Mouse (Mus musculus): ENCODE results near the gene Cdh13. TPM values are rescaled to one million over a fixed set of nuclear protein-coding genes. Genes with fewer than 3 reads are reported as not detected.

Gene Cdh13
- polyA plus RNA-seq, 1 experiment from 2014 or later: 37.1 TPM

- Histone ChIP-seq H3K4me2 (no peak overlapping the region), H3K9me3 (replicated peaks; ENCODE audit: control insufficient read depth, low read length) (no peaks in the 10 kb centered on the region), H3K36me3 (ENCODE audit: control insufficient read depth, insufficient read depth, low read length) (no peaks in the 10 kb centered on the region), H3K27ac (ENCODE audit: low read depth, low read length) (no peak overlapping the region), H3K4me3 (ENCODE audit: low read depth, low read length) (no peak overlapping the region), H3K9ac (ENCODE audit: low read depth, low read length) (no peak overlapping the region), H3K27me3 (ENCODE audit: control insufficient read depth, insufficient read depth, low read length) (no peaks in the 10 kb centered on the region), H3K4me1 (ENCODE audit: control insufficient read depth, insufficient read depth, low read length) (no peaks in the 10 kb centered on the region; the same call in 1 of the 2 replicates)
- no peak for ATAC-seq (replicated peaks; ENCODE audit: insufficient number of reproducible peaks, low FRiP score, low TSS enrichment)
- WGBS (ENCODE audit: insufficient replicate concordance): 42% methylated on average over 7 of the region's 7 CpGs
Measured at GRCm38 (mm10) chr8:118350136-118350535, 66.6 kb downstream of the Cdh13 start.

DNA sequence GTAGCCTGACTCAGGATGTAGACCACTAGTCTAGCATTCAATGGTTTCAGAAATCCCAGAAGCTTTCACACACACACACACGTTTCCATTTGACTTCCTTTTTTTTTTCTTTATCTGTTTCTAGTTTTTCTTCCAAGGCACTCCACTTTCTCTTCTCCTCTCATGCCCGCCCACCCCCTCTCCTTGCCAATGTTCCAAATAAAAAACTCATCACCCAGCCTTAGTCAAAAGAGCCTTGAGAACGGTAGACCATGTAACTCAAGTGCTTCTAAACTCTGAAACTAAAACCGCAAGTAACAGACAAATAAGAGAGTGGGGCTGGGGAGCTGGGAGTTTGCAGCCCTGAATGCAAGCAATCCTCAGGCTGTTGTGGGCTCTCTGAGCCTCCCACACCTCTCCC is 69.5 kb downstream of the Cdh13 start:
- Histone ChIP-seq H3K4me3 (ENCODE audit: low read depth, low read length) (no peak overlapping the region), H3K27ac (ENCODE audit: low read depth, low read length) (no peak overlapping the region), H3K4me2 (no peak overlapping the region), H3K4me1 (ENCODE audit: control insufficient read depth, insufficient read depth, low read length) (no peaks in the 10 kb centered on the region), H3K9ac (ENCODE audit: low read depth, low read length) (no peak overlapping the region), H3K27me3 (ENCODE audit: control insufficient read depth, insufficient read depth, low read length) (no peaks in the 10 kb centered on the region), H3K36me3 (ENCODE audit: control insufficient read depth, insufficient read depth, low read length) (no peaks in the 10 kb centered on the region), H3K9me3 (replicated peaks; ENCODE audit: control insufficient read depth, low read length) (no peaks in the 10 kb centered on the region)
- ATAC-seq (replicated peaks; ENCODE audit: insufficient number of reproducible peaks, low FRiP score, low TSS enrichment): no peak
- 72% methylated on average over 4 of the region's 4 CpGs for WGBS (ENCODE audit: insufficient replicate concordance)

DNA sequence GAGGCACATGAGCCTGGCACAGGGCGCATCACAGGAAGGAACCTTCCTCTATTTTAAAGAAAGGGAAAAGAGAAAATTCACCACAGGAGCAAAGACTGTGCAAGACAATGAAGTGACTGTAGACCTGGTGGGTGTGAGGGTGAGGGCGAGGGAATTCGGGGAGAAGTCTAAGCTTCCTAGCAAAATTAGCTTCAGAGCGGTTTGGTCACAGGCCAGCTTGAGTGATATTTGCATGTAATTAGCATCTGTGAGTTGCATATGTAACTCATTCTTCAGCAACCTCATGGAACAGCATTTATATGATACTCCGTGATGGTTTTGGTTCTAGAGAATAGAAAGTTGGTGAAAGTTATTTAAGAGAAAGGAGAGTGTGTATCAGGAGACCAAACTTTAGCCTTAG is 73.5 kb downstream of the Cdh13 start:
- 84% methylated on average over 5 of the region's 5 CpGs for WGBS (ENCODE audit: insufficient replicate concordance)

DNA sequence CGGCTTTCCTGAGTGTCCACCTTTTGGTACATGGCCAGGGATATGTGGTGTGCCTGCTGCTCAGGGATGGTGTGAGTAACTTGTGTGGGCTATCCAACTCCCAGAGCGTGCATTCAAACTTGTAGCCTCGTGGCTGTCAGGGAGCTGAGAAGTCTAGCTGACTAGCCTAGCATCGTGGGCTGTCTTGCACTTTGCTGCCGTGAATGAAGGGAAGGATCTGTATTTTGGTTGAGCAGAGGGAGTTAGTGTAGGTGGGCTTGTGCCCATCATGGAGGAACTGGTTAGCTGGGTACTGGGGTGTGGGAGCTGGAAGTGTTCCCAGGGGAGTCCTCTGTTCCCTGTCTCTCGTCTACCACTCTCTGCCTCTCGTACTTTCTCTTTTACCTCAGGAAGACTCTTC is 74.1 kb downstream of the Cdh13 start:
- no peak overlapping the region for H3K4me2 ChIP-seq
- no peak overlapping the region for H3K4me3 ChIP-seq (ENCODE audit: low read depth, low read length)
- no peak overlapping the region for H3K27ac ChIP-seq (ENCODE audit: low read depth, low read length)
- no peaks in the 10 kb centered on the region for H3K4me1 ChIP-seq (ENCODE audit: control insufficient read depth, insufficient read depth, low read length)
- no peaks in the 10 kb centered on the region for H3K36me3 ChIP-seq (ENCODE audit: control insufficient read depth, insufficient read depth, low read length)
- WGBS (ENCODE audit: insufficient replicate concordance): 90% methylated on average over 7 of the region's 7 CpGs
- no peak overlapping the region for H3K9ac ChIP-seq (ENCODE audit: low read depth, low read length)
- H3K27me3 ChIP-seq (ENCODE audit: control insufficient read depth, insufficient read depth, low read length): no peaks in the 10 kb centered on the region
- no peak for ATAC-seq (replicated peaks; ENCODE audit: insufficient number of reproducible peaks, low FRiP score, low TSS enrichment)
- no peaks in the 10 kb centered on the region for H3K9me3 ChIP-seq (replicated peaks; ENCODE audit: control insufficient read depth, low read length)

More for the DNA sequence above, 73.5 kb downstream of the Cdh13 start:
- Histone ChIP-seq H3K27me3 (ENCODE audit: control insufficient read depth, insufficient read depth, low read length) (no peaks in the 10 kb centered on the region), H3K36me3 (ENCODE audit: control insufficient read depth, insufficient read depth, low read length) (no peaks in the 10 kb centered on the region), H3K9ac (ENCODE audit: low read depth, low read length) (no peak overlapping the region), H3K4me2 (no peak overlapping the region), H3K4me1 (ENCODE audit: control insufficient read depth, insufficient read depth, low read length) (no peaks in the 10 kb centered on the region), H3K4me3 (ENCODE audit: low read depth, low read length) (no peak overlapping the region), H3K27ac (ENCODE audit: low read depth, low read length) (no peak overlapping the region), H3K9me3 (replicated peaks; ENCODE audit: control insufficient read depth, low read length) (no peaks in the 10 kb centered on the region)
- no peak for ATAC-seq (replicated peaks; ENCODE audit: insufficient number of reproducible peaks, low FRiP score, low TSS enrichment)

DNA sequence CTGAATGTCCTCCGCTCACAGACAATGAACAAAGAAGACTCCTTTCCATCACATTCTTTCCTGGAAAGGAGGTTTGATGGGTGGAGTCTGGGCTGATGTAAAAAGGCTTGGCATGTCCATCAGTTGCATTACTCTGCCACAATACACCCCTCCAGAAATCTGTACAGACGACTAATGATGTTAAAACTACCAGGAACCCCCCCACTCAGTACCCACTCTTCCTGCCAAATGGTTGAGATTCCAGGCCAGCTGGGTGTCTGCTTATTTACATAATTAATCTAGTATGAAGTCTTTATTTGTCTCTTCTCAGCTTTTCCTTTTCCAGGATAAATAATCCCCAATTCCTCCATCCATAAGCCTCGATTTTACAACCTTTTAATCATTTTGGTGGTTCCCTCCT is 80.2 kb downstream of the Cdh13 start:
- Histone ChIP-seq H3K4me3 (ENCODE audit: low read depth, low read length) (no peak overlapping the region), H3K9me3 (replicated peaks; ENCODE audit: control insufficient read depth, low read length) (no peaks in the 10 kb centered on the region), H3K27ac (ENCODE audit: low read depth, low read length) (no peak overlapping the region), H3K4me2 (no peak overlapping the region), H3K27me3 (ENCODE audit: control insufficient read depth, insufficient read depth, low read length) (no peaks in the 10 kb centered on the region), H3K9ac (ENCODE audit: low read depth, low read length) (no peak overlapping the region), H3K4me1 (ENCODE audit: control insufficient read depth, insufficient read depth, low read length) (peaks cover 8% of the 10 kb centered on the region; the same call in 1 of the 2 replicates), H3K36me3 (ENCODE audit: control insufficient read depth, insufficient read depth, low read length) (no peaks in the 10 kb centered on the region)
- 68% methylated on average over 3 of the region's 3 CpGs for WGBS (ENCODE audit: insufficient replicate concordance)
- ATAC-seq (replicated peaks; ENCODE audit: insufficient number of reproducible peaks, low FRiP score, low TSS enrichment): no peak

- 78% methylated on average over 3 of the region's 3 CpGs for WGBS (ENCODE audit: insufficient replicate concordance)
- no peaks in the 10 kb centered on the region for H3K9me3 ChIP-seq (replicated peaks; ENCODE audit: control insufficient read depth, low read length)
- no peaks in the 10 kb centered on the region for H3K27me3 ChIP-seq (ENCODE audit: control insufficient read depth, insufficient read depth, low read length)
Measured at GRCm38 (mm10) chr8:118373092-118373491, 89.6 kb downstream of the Cdh13 start.

GRCm38 (mm10) chr8:118374738-118375137 is 91.2 kb downstream of the Cdh13 start:
- Histone ChIP-seq H3K36me3 (ENCODE audit: control insufficient read depth, insufficient read depth, low read length) (no peaks in the 10 kb centered on the region), H3K27me3 (ENCODE audit: control insufficient read depth, insufficient read depth, low read length) (no peaks in the 10 kb centered on the region), H3K4me3 (ENCODE audit: low read depth, low read length) (no peak overlapping the region), H3K9me3 (replicated peaks; ENCODE audit: control insufficient read depth, low read length) (no peaks in the 10 kb centered on the region), H3K27ac (ENCODE audit: low read depth, low read length) (no peak overlapping the region), H3K9ac (ENCODE audit: low read depth, low read length) (no peak overlapping the region), H3K4me2 (no peak overlapping the region), H3K4me1 (ENCODE audit: control insufficient read depth, insufficient read depth, low read length) (peaks cover 22% of the 10 kb centered on the region; the same call in 1 of the 2 replicates)
- no peak for ATAC-seq (replicated peaks; ENCODE audit: insufficient number of reproducible peaks, low FRiP score, low TSS enrichment)
- WGBS (ENCODE audit: insufficient replicate concordance): 71% methylated on average over 6 of the region's 6 CpGs

More at GRCm38 (mm10) chr8:118373092-118373491, 89.6 kb downstream of the Cdh13 start:
- H3K4me1 ChIP-seq (ENCODE audit: control insufficient read depth, insufficient read depth, low read length): 0 out of 2 replicates have a peak, but pooled peaks cover 7% of the 10 kb centered on the region
- H3K36me3 ChIP-seq (ENCODE audit: control insufficient read depth, insufficient read depth, low read length): no peaks in the 10 kb centered on the region
- no peak overlapping the region for H3K27ac ChIP-seq (ENCODE audit: low read depth, low read length)
- H3K4me2 ChIP-seq: no peak overlapping the region
- no peak overlapping the region for H3K9ac ChIP-seq (ENCODE audit: low read depth, low read length)
- no peak overlapping the region for H3K4me3 ChIP-seq (ENCODE audit: low read depth, low read length)
- ATAC-seq (replicated peaks; ENCODE audit: insufficient number of reproducible peaks, low FRiP score, low TSS enrichment): no peak

DNA sequence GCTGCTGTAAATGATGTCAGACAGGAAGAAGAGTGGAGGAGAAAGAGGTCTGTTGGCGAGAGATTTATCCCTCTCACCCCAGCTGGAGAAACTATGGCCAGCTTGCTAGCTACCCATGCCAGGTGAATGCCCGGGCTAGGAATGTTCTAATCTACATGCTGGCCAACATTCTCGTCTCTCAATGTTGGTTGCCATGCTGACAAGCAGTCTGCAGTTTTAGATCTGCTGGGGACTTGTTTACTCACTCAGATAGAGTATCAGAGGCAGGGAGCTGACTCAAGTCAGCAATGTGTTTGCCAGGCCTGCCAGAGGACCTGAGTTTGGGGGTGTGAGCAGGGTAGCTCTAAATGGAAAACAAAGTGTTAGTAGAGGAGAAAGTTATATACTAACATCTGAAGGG is 93.3 kb downstream of the Cdh13 start:
- H3K27ac ChIP-seq (ENCODE audit: low read depth, low read length): no peak overlapping the region

DNA sequence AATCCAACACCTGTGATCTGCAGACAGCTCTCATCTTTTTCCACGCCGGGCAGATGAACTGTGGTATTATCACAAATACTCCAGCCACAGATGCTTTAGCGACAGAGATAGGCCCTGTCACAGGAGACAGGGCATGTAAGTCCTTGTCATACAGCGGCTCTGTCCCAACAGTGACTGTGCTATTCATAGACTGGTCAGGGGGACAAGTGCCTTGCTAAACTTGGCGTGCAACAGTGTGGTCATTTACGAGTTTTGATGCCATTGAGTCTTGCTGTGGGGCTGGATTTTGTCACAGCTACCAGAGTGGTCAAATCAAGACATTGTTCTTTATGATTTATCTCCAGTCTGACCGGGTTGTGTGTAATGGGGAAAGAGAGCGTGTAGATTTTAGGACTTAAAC is 95.5 kb downstream of the Cdh13 start:
- Histone ChIP-seq H3K9ac (ENCODE audit: low read depth, low read length) (no peak overlapping the region), H3K27ac (ENCODE audit: low read depth, low read length) (peak overlapping the region; percentile 75), H3K9me3 (replicated peaks; ENCODE audit: control insufficient read depth, low read length) (no peaks in the 10 kb centered on the region), H3K27me3 (ENCODE audit: control insufficient read depth, insufficient read depth, low read length) (no peaks in the 10 kb centered on the region), H3K36me3 (ENCODE audit: control insufficient read depth, insufficient read depth, low read length) (no peaks in the 10 kb centered on the region), H3K4me1 (ENCODE audit: control insufficient read depth, insufficient read depth, low read length) (peaks cover 30% of the 10 kb centered on the region), H3K4me2 (peak overlapping the region; percentile 10; the same call in 1 of the 2 replicates), H3K4me3 (ENCODE audit: low read depth, low read length) (no peak overlapping the region)
- ATAC-seq (replicated peaks; ENCODE audit: insufficient number of reproducible peaks, low FRiP score, low TSS enrichment): 0 out of 2 replicates have a peak, but pooled peaks have one; percentile 39
- 42% methylated on average over 8 of the region's 8 CpGs for WGBS (ENCODE audit: insufficient replicate concordance)

More for the DNA sequence above, 93.3 kb downstream of the Cdh13 start:
- H3K27me3 ChIP-seq (ENCODE audit: control insufficient read depth, insufficient read depth, low read length): no peaks in the 10 kb centered on the region
- no peaks in the 10 kb centered on the region for H3K9me3 ChIP-seq (replicated peaks; ENCODE audit: control insufficient read depth, low read length)
- H3K4me1 ChIP-seq (ENCODE audit: control insufficient read depth, insufficient read depth, low read length): peaks cover 30% of the 10 kb centered on the region
- H3K36me3 ChIP-seq (ENCODE audit: control insufficient read depth, insufficient read depth, low read length): no peaks in the 10 kb centered on the region
- no peak overlapping the region for H3K9ac ChIP-seq (ENCODE audit: low read depth, low read length)
- no peak for ATAC-seq (replicated peaks; ENCODE audit: insufficient number of reproducible peaks, low FRiP score, low TSS enrichment)
- no peak overlapping the region for H3K4me2 ChIP-seq
- 37% methylated on average over 3 of the region's 3 CpGs for WGBS (ENCODE audit: insufficient replicate concordance)
- no peak overlapping the region for H3K4me3 ChIP-seq (ENCODE audit: low read depth, low read length)
